20 mouse cellular contexts compared by ENCODE assay signal in genomic region chr17:64060529-64060928, GRCm38 (mm10).
DNase-seq lines count a peak whose midpoint lies in the region; ATAC-seq and TF ChIP-seq lines count a peak whose summit lies in the region.
"Had no signal": no experiment of that assay in that cellular context is flagged by ENCODE, and none has a peak within 500 bp of the region (broad histone marks: within the 10 kb centered on the region; RNA-seq: fewer than 3 reads in every experiment).

No protein-coding gene starts in this region.

- H3K9ac ChIP-seq in intestine, embryonic 15.5 days, result no peak overlapping the region
- H3K9ac ChIP-seq in intestine, postnatal 0 days (ENCODE audit: low read depth, low read length), result no peak overlapping the region
- no peak overlapping the region for H3K9ac ChIP-seq in midbrain, embryonic 11.5 days (ENCODE audit: low read length)
- H3K9ac ChIP-seq: forebrain, postnatal 0 days; heart, embryonic 13.5 days; hindbrain, embryonic 14.5 days; liver, embryonic 14.5 days; midbrain, embryonic 13.5 days had no signal

- H3K4me3 ChIP-seq in intestine, embryonic 15.5 days (replicated peaks), result no peak overlapping the region
- no peak overlapping the region for H3K4me3 ChIP-seq in intestine, postnatal 0 days (ENCODE audit: low read depth, low read length)
- H3K4me3 ChIP-seq in midbrain, embryonic 11.5 days (ENCODE audit: low read depth, low read length), result no peak overlapping the region
- no peak overlapping the region for H3K4me3 ChIP-seq in thymus, adult 2 months (ENCODE audit: control insufficient read depth, insufficient read depth, low read length)
- H3K4me3 ChIP-seq: erythroblast, embryonic 14.5 days; heart, embryonic 13.5 days; limb, embryonic 10.5 days; midbrain, embryonic 13.5 days had no signal

- H3K27ac ChIP-seq in intestine, embryonic 15.5 days, result no peak overlapping the region
- no peak overlapping the region for H3K27ac ChIP-seq in intestine, postnatal 0 days (ENCODE audit: low read depth, low read length)
- no peak overlapping the region for H3K27ac ChIP-seq in midbrain, embryonic 11.5 days (ENCODE audit: low read depth, low read length)
- no peak overlapping the region for H3K27ac ChIP-seq in thymus, adult 2 months (ENCODE audit: control insufficient read depth, insufficient read depth, low read length)
- H3K27ac ChIP-seq: heart, embryonic 13.5 days; hindbrain, embryonic 14.5 days; limb, embryonic 10.5 days; liver, embryonic 14.5 days; midbrain, embryonic 13.5 days had no signal

- TF ChIP-seq POLR2A in thymus, adult 2 months (IDR thresholded peaks at IDR 0.05; ENCODE audit: control insufficient read depth, extremely low read depth, insufficient read depth, low read length, poor library complexity), result no peak

- no peaks in the 10 kb centered on the region for H3K36me3 ChIP-seq in intestine, embryonic 15.5 days
- no peaks in the 10 kb centered on the region for H3K36me3 ChIP-seq in intestine, postnatal 0 days (ENCODE audit: control insufficient read depth, insufficient read depth)
- H3K36me3 ChIP-seq in midbrain, embryonic 11.5 days (ENCODE audit: control insufficient read depth, insufficient read depth, low read length), result no peaks in the 10 kb centered on the region
- H3K36me3 ChIP-seq in thymus, adult 2 months (ENCODE audit: control insufficient read depth, insufficient read depth, low read length), result no peaks in the 10 kb centered on the region
- H3K36me3 ChIP-seq: heart, embryonic 13.5 days; limb, embryonic 10.5 days; midbrain, embryonic 13.5 days had no signal

- ATAC-seq in intestine, embryonic 15.5 days, result peak; percentile 36; the same call in 1 of the 2 replicates
- no peak for ATAC-seq in intestine, postnatal 0 days
- ATAC-seq in midbrain, embryonic 11.5 days (ENCODE audit: low FRiP score), result no peak
- ATAC-seq: forebrain, postnatal 0 days; midbrain, embryonic 13.5 days; Patski had no signal

- no peaks in the 10 kb centered on the region for H3K4me1 ChIP-seq in intestine, embryonic 15.5 days (replicated peaks)
- H3K4me1 ChIP-seq in intestine, postnatal 0 days (replicated peaks; ENCODE audit: control insufficient read depth, insufficient read depth, low read length), result no peaks in the 10 kb centered on the region
- H3K4me1 ChIP-seq in midbrain, embryonic 11.5 days (ENCODE audit: control insufficient read depth, insufficient read depth, low read length), result no peaks in the 10 kb centered on the region
- no peaks in the 10 kb centered on the region for H3K4me1 ChIP-seq in thymus, adult 2 months (replicated peaks; ENCODE audit: control insufficient read depth, insufficient read depth, low read length)
- H3K4me1 ChIP-seq: limb, embryonic 10.5 days; midbrain, embryonic 13.5 days had no signal

- H3K9me3 ChIP-seq in intestine, embryonic 15.5 days, result no peaks in the 10 kb centered on the region
- no peaks in the 10 kb centered on the region for H3K9me3 ChIP-seq in intestine, postnatal 0 days (ENCODE audit: control insufficient read depth)
- no peaks in the 10 kb centered on the region for H3K9me3 ChIP-seq in midbrain, embryonic 11.5 days (ENCODE audit: control insufficient read depth, low read length)
- H3K9me3 ChIP-seq: heart, embryonic 13.5 days; limb, embryonic 10.5 days; midbrain, embryonic 13.5 days had no signal

- H3K4me2 ChIP-seq in intestine, embryonic 15.5 days (replicated peaks), result no peak overlapping the region
- no peak overlapping the region for H3K4me2 ChIP-seq in intestine, postnatal 0 days (replicated peaks; ENCODE audit: low read depth)
- no peak overlapping the region for H3K4me2 ChIP-seq in midbrain, embryonic 11.5 days
- H3K4me2 ChIP-seq: heart, embryonic 13.5 days; hindbrain, embryonic 14.5 days; midbrain, embryonic 13.5 days had no signal

- peak; percentile 43 to 77 for DNase-seq in adrenal gland, adult (ENCODE audit: inconsistent age in 2 of 2, low spot score in 1 of 2)
- DNase-seq in adrenal gland, postnatal 25 days, result no peak
- peak; percentile 69 for DNase-seq in ZHBTc4 (ENCODE audit: low read depth, low spot score)
- DNase-seq in kidney, postnatal 10 days, result peak; percentile 37
- DNase-seq in midbrain, embryonic 11.5 days (ENCODE audit: low spot score, missing footprints), result no peak
- no peak for DNase-seq in thymus, adult 2 months
- DNase-seq: cerebellum, postnatal 25 days; forebrain, postnatal 0 days; lung, postnatal 10 days; right cerebral cortex, adult 18-20 months had no signal

- H3K27me3 ChIP-seq in intestine, embryonic 15.5 days (replicated peaks), result no peaks in the 10 kb centered on the region
- H3K27me3 ChIP-seq in intestine, postnatal 0 days (replicated peaks; ENCODE audit: control insufficient read depth, insufficient read depth, low read length), result no peaks in the 10 kb centered on the region
- H3K27me3 ChIP-seq in midbrain, embryonic 11.5 days (ENCODE audit: control insufficient read depth, insufficient read depth, low read length), result no peaks in the 10 kb centered on the region
- no peaks in the 10 kb centered on the region for H3K27me3 ChIP-seq in thymus, adult 2 months (ENCODE audit: control insufficient read depth, insufficient read depth, low read length)
- H3K27me3 ChIP-seq: CH12.LX; heart, embryonic 13.5 days; midbrain, embryonic 13.5 days; Patski had no signal

- TF ChIP-seq CTCF in intestine, postnatal 0 days (IDR thresholded peaks at IDR 0.05; ENCODE audit: low read depth), result no peak
- TF ChIP-seq CTCF in thymus, adult 2 months (IDR thresholded peaks at IDR 0.05; ENCODE audit: borderline replicate concordance, control insufficient read depth, extremely low read depth, insufficient read depth, low read length, poor library complexity), result no peak

Comparison
In these comparisons a context has a peak if more than half of its experiments do, and no peak if none do; other contexts are left out.
1. DNase-seq: peak in adrenal gland, adult (2 of 2), ZHBTc4 (single experiment) and kidney, postnatal 10 days (single experiment); none in adrenal gland, postnatal 25 days (single experiment), midbrain, embryonic 11.5 days (single experiment) and thymus, adult 2 months (single experiment).